Mouse (Mus musculus) heart, adult 2 months (tissue): ENCODE data around the gene Tmem101. TPM values are rescaled to one million over a fixed set of nuclear protein-coding genes. Genes with fewer than 3 reads are reported as not detected.
"Not testable (repeated sequence)": the region's sequence is repeated elsewhere in the genome, so short reads cannot be mapped to it uniquely, and the experiment has no call there.

ENCODE experiments used
- DNase-seq, 2 experiments: peaks; one replicate each; pipeline ENCODE4 v3.0.0; 2021
- H3K27ac ChIP-seq: fragments of 200-600 bp; 2 replicates; pipeline ENCODE4 v1.8.1; 2022
- H3K27me3 ChIP-seq: fragments of 200-500 bp; 2 replicates; pipeline ENCODE4 v1.6.1; 2012; ENCODE audit warnings: mild to moderate bottlenecking, low read length, inconsistent platforms, mixed read lengths; ENCODE audit not compliant: control insufficient read depth, insufficient read depth
- H3K36me3 ChIP-seq: fragments of 200-500 bp; 2 replicates; pipeline ENCODE4 v1.6.1; 2012; ENCODE audit warnings: low read length, inconsistent platforms; ENCODE audit not compliant: control insufficient read depth, insufficient read depth
- H3K4me1 ChIP-seq: fragments of 200-500 bp; 2 replicates; pipeline ENCODE4 v1.6.1; 2011; ENCODE audit warnings: low read length; ENCODE audit not compliant: control insufficient read depth, insufficient read depth
- H3K4me3 ChIP-seq: fragments of 200-600 bp; 2 replicates; pipeline ENCODE4 v1.8.1; 2022
- H3K79me2 ChIP-seq: fragments of 200-500 bp; replicated peaks from 2 replicates; pipeline ENCODE4 v1.6.1; 2012; ENCODE audit warnings: mild to moderate bottlenecking, inconsistent platforms, low read length, moderate library complexity, mixed read lengths; ENCODE audit not compliant: control insufficient read depth, insufficient read depth
- H3K9ac ChIP-seq: fragments of 200-500 bp; 2 replicates; pipeline ENCODE4 v1.6.1; 2012; ENCODE audit warnings: low read depth, mild to moderate bottlenecking, control low read depth, inconsistent platforms, low read length, mixed read lengths
- CTCF ChIP-seq: fragments of 200-600 bp; IDR thresholded peaks from 2 replicates; pipeline ENCODE4 v1.8.1; 2022; ENCODE audit warnings: antibody characterized with exemption, mild to moderate bottlenecking, moderate library complexity
- EP300 ChIP-seq: fragments of 200-500 bp; IDR thresholded peaks from 2 replicates; pipeline ENCODE4 v1.6.1; 2011; ENCODE audit warnings: low read depth, low read length, control low read depth; ENCODE audit not compliant: insufficient read depth
- POLR2A ChIP-seq: fragments of 200-500 bp; IDR thresholded peaks from 2 replicates; pipeline ENCODE4 v1.6.1; 2011; ENCODE audit warnings: mild to moderate bottlenecking, low read depth, low read length, control low read depth; ENCODE audit not compliant: insufficient read depth
- WGBS: fragments of 180-500 bp; shearing (Covaris S2); methylation state at CpG from one replicate; pipeline ENCODE4 v1.1.7; 2018; 5-methylcytosine and 5-hydroxymethylcytosine counted together
- intact Hi-C: fragments of 180-260 bp; cut with DNase I; formaldehyde crosslinking; loops from one replicate; pipeline ENCODE4 v1.15.1; 2025
- polyA plus RNA-seq: library from polyadenylated mRNA; depleted of rRNA; stranded (reverse); fragments of >200 nt; gene quantifications from 2 replicates; pipeline ENCODE4 v1.2.3, GENCODE M21; 2012
- total RNA-seq, 2 experiments: library from RNA; stranded (reverse); gene quantifications; 2 replicates each; pipeline ENCODE4 v1.2.3; 2021

The Tmem101 gene
- total and polyA plus RNA-seq, 3 experiments: 12.2 to 20.7 (median 13.6) TPM

DNA sequence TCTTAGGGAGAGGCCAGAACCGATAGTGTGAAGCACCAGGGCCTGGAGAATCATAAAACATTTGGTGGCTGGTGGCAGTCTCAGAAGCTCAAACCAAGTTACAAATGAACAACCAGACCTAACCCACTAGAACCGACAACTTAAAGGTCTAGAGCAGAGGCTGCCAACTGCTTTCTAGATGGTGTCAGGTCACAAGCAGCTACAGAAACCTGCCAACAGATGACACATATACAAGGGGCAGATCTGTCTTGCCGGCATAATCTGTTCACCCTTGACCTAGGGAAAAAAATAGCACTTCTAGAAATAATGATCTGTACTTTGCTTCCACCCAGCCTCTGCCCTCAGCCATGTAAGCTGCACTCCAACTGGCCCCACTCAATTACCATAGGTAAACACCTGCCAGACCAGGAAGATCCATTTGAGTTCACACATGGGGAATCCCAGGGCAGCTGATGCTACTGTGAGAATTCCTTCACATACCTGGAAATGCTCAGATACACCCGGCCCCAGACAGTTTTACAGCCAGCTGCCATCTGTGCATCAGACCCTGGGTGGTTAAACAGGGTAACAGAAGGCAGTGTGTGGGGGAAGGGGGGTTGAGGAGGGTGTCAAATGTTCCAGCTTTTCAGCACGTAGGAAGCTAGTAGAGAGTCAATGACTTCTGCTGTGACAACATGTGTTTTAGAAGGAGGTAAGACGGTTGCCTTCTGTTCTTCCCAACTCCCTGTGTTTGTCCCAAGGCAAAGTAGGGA lies 9.9 kb upstream of the Tmem101 start:
- Histone ChIP-seq H3K36me3 (peaks cover 7% of the 10 kb centered on the region), H3K79me2 (0 out of 2 replicates have a peak, but pooled peaks cover 1% of the 10 kb centered on the region), H3K27ac (no peak overlapping the region), H3K27me3 (no peaks in the 10 kb centered on the region), H3K9ac (no peak overlapping the region), H3K4me1 (peaks cover 3% of the 10 kb centered on the region; the same call in 1 of the 2 replicates), H3K4me3 (no peak overlapping the region)
- 45% methylated on average over 6 of the region's 6 CpGs for WGBS
- TF ChIP-seq CTCF (no peak), EP300 (no peak)
- no peak for DNase-seq
- intact Hi-C loops: no loop called here

DNA sequence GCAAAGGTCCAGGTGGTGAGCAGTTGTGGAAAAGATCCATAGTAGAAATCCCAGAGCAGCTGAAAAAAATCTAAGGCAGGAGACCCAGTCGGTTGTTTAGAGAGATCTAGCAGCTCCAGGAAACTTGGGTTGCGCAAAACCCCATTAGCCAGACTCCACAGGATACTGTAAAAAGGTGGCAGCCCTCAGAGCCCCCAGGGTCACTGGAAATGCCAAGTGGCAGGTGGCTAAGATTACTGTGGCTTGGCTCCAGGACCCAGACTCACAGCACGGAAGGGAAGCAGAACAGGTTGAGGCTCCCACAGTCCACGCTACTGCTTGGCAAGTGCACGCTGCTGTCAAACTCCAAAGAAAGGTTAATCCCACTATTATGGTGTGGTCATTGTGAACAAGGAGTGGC lies 3.6 kb upstream of the Tmem101 start:
- Histone ChIP-seq H3K4me1 (peaks cover 4% of the 10 kb centered on the region), H3K27me3 (no peaks in the 10 kb centered on the region), H3K36me3 (no peaks in the 10 kb centered on the region), H3K4me3 (no peak overlapping the region), H3K9ac (no peak overlapping the region), H3K79me2 (no peaks in the 10 kb centered on the region), H3K27ac (no peak overlapping the region)
- intact Hi-C loops: loop anchor here (5.0 kb wide), 1 partner anchor 108 kb away; the partner anchor contains the start of gene Asb16
- WGBS: 75% methylated on average over 5 of the region's 5 CpGs
- no peak for DNase-seq
- TF ChIP-seq POLR2A (no peak), CTCF (no peak), EP300 (no peak)

DNA sequence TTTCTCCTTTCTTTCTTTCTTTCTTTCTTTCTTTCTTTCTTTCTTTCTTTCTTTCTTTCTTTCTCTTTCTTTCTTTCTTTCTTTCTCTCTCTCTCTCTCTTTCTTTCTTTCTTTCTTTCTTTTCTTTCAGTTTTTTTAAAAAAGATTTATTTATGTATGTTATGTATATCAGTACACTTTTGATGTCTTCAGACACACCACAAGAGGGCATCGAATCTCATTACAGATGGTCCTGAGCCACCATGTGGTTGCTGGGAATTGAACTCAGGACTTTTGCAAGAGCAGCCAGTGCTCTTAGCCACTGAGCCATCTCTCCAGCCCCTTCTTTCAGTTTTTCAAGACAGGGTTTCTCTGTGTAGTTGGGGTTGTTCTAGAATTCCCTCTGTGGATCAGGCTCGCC lies 1.8 kb upstream of the Tmem101 start:
- DNase-seq, H3K79me2 ChIP-seq, H3K9ac ChIP-seq, H3K36me3 ChIP-seq, H3K27me3 ChIP-seq, H3K4me1 ChIP-seq, H3K27ac ChIP-seq, H3K4me3 ChIP-seq: not testable (repeated sequence)
- WGBS: 79% methylated on average over 2 of the region's 2 CpGs
- intact Hi-C loops: loop anchor here (5.0 kb wide), 1 partner anchor 109 kb away; the partner anchor contains the start of gene Asb16
- TF ChIP-seq CTCF: 0 out of 2 replicates have a peak, but pooled peaks have one; percentile 11

DNA sequence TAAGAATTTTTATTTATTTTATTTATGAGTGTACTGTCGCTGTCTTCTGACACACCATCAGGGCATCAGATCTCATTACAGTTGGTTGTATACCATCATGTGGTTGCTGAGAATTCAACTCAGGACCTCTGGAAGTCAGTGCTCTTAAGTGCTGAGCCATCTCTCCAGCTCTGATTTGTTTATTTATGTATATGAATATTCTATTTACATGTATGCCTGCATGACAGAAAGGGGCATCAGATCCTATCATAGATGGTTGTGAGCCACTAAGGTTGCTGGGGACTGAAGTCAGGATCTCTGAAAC lies 534 bp upstream of the Tmem101 start:
- DNase-seq: no peak
- Histone ChIP-seq H3K79me2 (no peaks in the 10 kb centered on the region), H3K4me1 (peaks cover 4% of the 10 kb centered on the region), H3K27me3 (no peaks in the 10 kb centered on the region), H3K36me3 (no peaks in the 10 kb centered on the region), H3K27ac (peak overlapping the region; percentile 77; the same call in 1 of the 2 replicates), H3K4me3 (no peak overlapping the region; the same call in 1 of the 2 replicates), H3K9ac (no peak overlapping the region)
- intact Hi-C loops: loop anchor here (2.0 to 5.0 kb wide), 2 partner anchors 28 to 111 kb away; partner anchors contain the start of genes Asb16 and Lsm12
- TF ChIP-seq CTCF: no peak
- no peak for TF ChIP-seq POLR2A
- no peak for TF ChIP-seq EP300
- 3% methylated on average over 1 of the region's 1 CpGs for WGBS

DNA sequence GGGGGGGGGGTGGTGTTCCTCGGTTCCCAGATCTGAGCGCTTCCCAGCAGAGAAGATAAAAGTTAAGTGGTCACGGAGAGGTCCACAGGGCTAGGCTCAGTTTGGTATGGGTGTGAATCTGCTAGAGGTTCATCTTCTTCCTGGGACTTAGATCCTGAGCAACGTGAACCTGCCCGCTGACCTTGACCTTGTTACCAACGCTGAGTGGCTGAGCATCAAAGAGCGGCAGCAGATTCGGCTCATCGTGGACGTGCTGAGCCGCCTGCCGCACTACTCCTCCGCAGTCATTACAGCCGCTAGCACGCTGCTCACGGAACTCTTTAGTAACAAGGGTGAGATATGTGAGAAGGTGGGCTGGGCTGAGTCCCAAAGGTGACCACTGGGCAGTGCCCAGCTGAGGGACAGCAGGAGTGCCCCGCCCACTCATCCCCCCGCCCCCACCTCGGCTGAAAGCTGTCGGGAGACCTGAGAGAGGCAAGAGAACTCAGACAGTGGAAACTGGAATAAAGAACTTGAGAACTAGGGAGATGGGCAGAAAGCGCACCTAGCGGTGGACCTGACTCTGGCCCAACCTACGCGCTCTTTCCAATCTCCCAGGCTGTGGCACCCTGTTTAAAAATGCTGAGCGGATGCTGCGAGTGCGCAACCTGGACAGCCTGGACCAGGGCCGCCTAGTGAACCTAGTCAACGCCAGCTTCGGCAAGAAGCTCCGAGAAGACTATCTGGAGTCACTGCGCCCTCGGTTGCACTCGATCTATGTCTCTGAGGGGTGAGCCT lies 8.8 kb downstream of the Tmem101 start:
- H3K79me2 ChIP-seq: no peaks in the 10 kb centered on the region
- no peaks in the 10 kb centered on the region for H3K4me1 ChIP-seq
- intact Hi-C loops: no loop called here
- WGBS: 14% methylated on average over 34 of the region's 34 CpGs
- peaks cover 21% of the 10 kb centered on the region for H3K27me3 ChIP-seq
- TF ChIP-seq EP300: no peak
- DNase-seq: no peak
- no peaks in the 10 kb centered on the region for H3K36me3 ChIP-seq
- no peak overlapping the region for H3K4me3 ChIP-seq
- no peak overlapping the region for H3K27ac ChIP-seq
- no peak overlapping the region for H3K9ac ChIP-seq

DNA sequence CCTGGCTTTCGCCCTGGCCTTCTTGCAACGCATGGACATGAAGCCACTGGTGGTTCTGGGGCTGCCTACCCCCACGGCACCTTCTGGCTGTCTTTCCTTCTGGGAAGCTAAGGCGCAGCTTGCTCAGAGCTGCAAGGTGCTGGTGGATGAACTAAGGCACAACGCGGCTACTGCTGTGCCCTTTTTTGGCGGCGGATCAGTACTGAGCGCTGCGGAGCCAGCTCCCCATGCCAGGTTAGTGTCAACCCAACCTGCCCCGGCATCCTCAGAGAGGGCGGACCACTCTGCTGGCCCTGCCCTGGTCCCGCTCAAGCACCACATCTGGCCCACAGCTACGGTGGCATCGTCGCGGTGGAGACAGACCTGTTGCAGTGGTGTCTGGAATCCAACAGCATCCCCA lies 9.7 kb downstream of the Tmem101 start:
- H3K36me3 ChIP-seq: no peaks in the 10 kb centered on the region
- intact Hi-C loops: no loop called here
- no peak overlapping the region for H3K4me3 ChIP-seq
- no peaks in the 10 kb centered on the region for H3K4me1 ChIP-seq
- no peak overlapping the region for H3K9ac ChIP-seq
- DNase-seq: no peak
- no peak overlapping the region for H3K27ac ChIP-seq
- TF ChIP-seq POLR2A (no peak), CTCF (no peak), EP300 (no peak)
- 13% methylated on average over 17 of the region's 17 CpGs for WGBS
- no peaks in the 10 kb centered on the region for H3K79me2 ChIP-seq
- H3K27me3 ChIP-seq: peaks cover 21% of the 10 kb centered on the region
